Comparison of ENCODE assay signal across 9 mouse cellular contexts in genomic region chr6:4418941-4419351, GRCm38 (mm10).
A peak's percentile ranks its signal among the peaks of the same experiment; 100 is the strongest.
DNase-seq lines count a peak whose midpoint lies in the region; ATAC-seq and TF ChIP-seq lines count a peak whose summit lies in the region.
"Had no signal": no experiment of that assay in that cellular context is flagged by ENCODE, and none has a peak within 500 bp of the region (broad histone marks: within the 10 kb centered on the region; RNA-seq: fewer than 3 reads in every experiment).

No protein-coding gene starts in this region.

- H3K9me3 ChIP-seq in hindbrain, postnatal 0 days (ENCODE audit: low read length): no peaks in the 10 kb centered on the region
- H3K9me3 ChIP-seq in hindbrain, embryonic 13.5 days: no peaks in the 10 kb centered on the region
- no peaks in the 10 kb centered on the region for H3K9me3 ChIP-seq in stomach, embryonic 15.5 days

- DNase-seq in hindbrain, postnatal 0 days (ENCODE audit: low spot score): no peak
- DNase-seq in gastrocnemius, postnatal 10 days: peak; percentile 62
- DNase-seq in kidney, adult 9 months: peak; percentile 39
- no peak for DNase-seq in cerebellum, adult 11 months
- no peak for DNase-seq in thymus, adult 18-20 months
- DNase-seq in left cerebral cortex, postnatal 36 days (ENCODE audit: low spot score in 2 of 2): no peak
- DNase-seq: left cerebral cortex, postnatal 4 days had no signal

- no peak for ATAC-seq in hindbrain, postnatal 0 days
- no peak for ATAC-seq in hindbrain, embryonic 13.5 days (ENCODE audit: low FRiP score)
- no peak for ATAC-seq in stomach, embryonic 15.5 days (ENCODE audit: insufficient read depth, low FRiP score, low read depth)

- intact Hi-C loops in left cerebral cortex, postnatal 36 days (cut with DNase I): loop anchor here (5.0 kb wide), 2 partner anchors 88 to 128 kb away; no protein-coding TSS in a partner anchor

- H3K27me3 ChIP-seq in hindbrain, postnatal 0 days (ENCODE audit: insufficient read depth, low read length): no peaks in the 10 kb centered on the region
- H3K27me3 ChIP-seq in hindbrain, embryonic 13.5 days: no peaks in the 10 kb centered on the region
- no peaks in the 10 kb centered on the region for H3K27me3 ChIP-seq in stomach, embryonic 15.5 days (replicated peaks)

- WGBS in hindbrain, postnatal 0 days: 52% methylated on average over 5 of the region's 5 CpGs
- WGBS in hindbrain, embryonic 13.5 days: 79% methylated on average over 5 of the region's 5 CpGs
- WGBS in stomach, embryonic 15.5 days: 31% methylated on average over 5 of the region's 5 CpGs

- no peaks in the 10 kb centered on the region for H3K4me1 ChIP-seq in hindbrain, postnatal 0 days (ENCODE audit: insufficient read depth, low read length)
- peaks cover 21% of the 10 kb centered on the region for H3K4me1 ChIP-seq in hindbrain, embryonic 13.5 days (replicated peaks)
- peaks cover 6% of the 10 kb centered on the region; the same call in 1 of the 2 replicates for H3K4me1 ChIP-seq in stomach, embryonic 15.5 days

- H3K4me3 ChIP-seq in hindbrain, postnatal 0 days (ENCODE audit: low read length): no peak overlapping the region
- H3K4me3 ChIP-seq in hindbrain, embryonic 13.5 days: no peak overlapping the region
- H3K4me3 ChIP-seq in stomach, embryonic 15.5 days (replicated peaks): no peak overlapping the region

- H3K4me2 ChIP-seq in hindbrain, postnatal 0 days (ENCODE audit: low read depth, low read length): no peak overlapping the region
- no peak overlapping the region for H3K4me2 ChIP-seq in hindbrain, embryonic 13.5 days
- 0 out of 2 replicates have a peak overlapping the region, but pooled peaks have one; percentile 4 for H3K4me2 ChIP-seq in stomach, embryonic 15.5 days

- no peaks in the 10 kb centered on the region for H3K36me3 ChIP-seq in hindbrain, postnatal 0 days (ENCODE audit: insufficient read depth, low read length)
- no peaks in the 10 kb centered on the region for H3K36me3 ChIP-seq in hindbrain, embryonic 13.5 days
- no peaks in the 10 kb centered on the region for H3K36me3 ChIP-seq in stomach, embryonic 15.5 days

- H3K9ac ChIP-seq in hindbrain, postnatal 0 days (replicated peaks; ENCODE audit: low read length): no peak overlapping the region
- H3K9ac ChIP-seq in hindbrain, embryonic 13.5 days: no peak overlapping the region
- H3K9ac ChIP-seq in stomach, embryonic 15.5 days: no peak overlapping the region

- H3K27ac ChIP-seq in hindbrain, postnatal 0 days: peak overlapping the region; percentile 4; the same call in 1 of the 2 replicates
- no peak overlapping the region for H3K27ac ChIP-seq in hindbrain, embryonic 13.5 days
- H3K27ac ChIP-seq in stomach, embryonic 15.5 days: peak overlapping the region; percentile 49

- TF ChIP-seq CTCF in hindbrain, postnatal 0 days (IDR thresholded peaks at IDR 0.05; ENCODE audit: low read depth): no peak

Comparison
In these comparisons a context has a peak if more than half of its experiments do, and no peak if none do; other contexts are left out.
1. DNase-seq: peak in gastrocnemius, postnatal 10 days (single experiment) and kidney, adult 9 months (single experiment); none in hindbrain, postnatal 0 days (single experiment), cerebellum, adult 11 months (single experiment), thymus, adult 18-20 months (0 of 2) and left cerebral cortex, postnatal 36 days (0 of 2).